Mouse (Mus musculus): ENCODE data around the gene Hacd2. TPM values are rescaled to one million over a fixed set of nuclear protein-coding genes. Genes with fewer than 3 reads are reported as not detected.

Hacd2 gene
- polyA plus RNA-seq, 1 experiment = 36.1 TPM

DNA sequence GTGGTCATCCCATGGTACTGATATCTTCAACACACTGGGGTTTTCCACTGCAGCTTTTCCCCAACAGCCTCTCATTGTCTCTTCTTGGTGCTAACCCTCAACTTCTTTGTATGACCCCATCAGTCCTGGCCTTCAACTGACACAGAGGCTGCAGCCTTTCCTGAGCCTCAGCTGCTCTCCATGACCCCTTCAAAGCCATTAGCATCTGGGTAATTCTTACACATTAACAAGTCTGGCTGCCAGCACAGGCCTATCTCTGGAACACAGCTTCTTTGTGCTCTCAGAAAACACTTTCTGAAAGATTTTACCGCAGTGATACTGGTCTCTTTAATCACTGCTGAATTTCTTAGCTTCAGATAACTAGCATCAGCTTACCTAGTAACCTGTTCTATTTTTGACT, 17.9 kb downstream of the Hacd2 start:
- TF ChIP-seq MYOD1 (IDR thresholded peaks at IDR 0.05; ENCODE audit: control insufficient read depth in 1 of 3, insufficient read length in 2 of 3, low read depth in 2 of 3) (no peak), MYOG (IDR thresholded peaks at IDR 0.05; ENCODE audit: control insufficient read depth in 1 of 3, insufficient read depth in 1 of 3, insufficient read length in 2 of 3, low read depth in 2 of 3) (no peak), POLR2AphosphoS2 (IDR thresholded peaks at IDR 0.05; ENCODE audit: insufficient read length, low read depth) (no peak), REST (IDR thresholded peaks at IDR 0.05; ENCODE audit: insufficient read depth, insufficient read length) (no peak), MAX (IDR thresholded peaks at IDR 0.05; ENCODE audit: low read depth) (no peak), SRF (IDR thresholded peaks at IDR 0.05; ENCODE audit: control insufficient read depth, insufficient read length, low read depth) (no peak), TCF3 (IDR thresholded peaks at IDR 0.05; ENCODE audit: insufficient read length, low read depth) (no peak), E2F4 (IDR thresholded peaks at IDR 0.05; ENCODE audit: insufficient read depth) (no peak), POLR2A (IDR thresholded peaks at IDR 0.05; ENCODE audit: insufficient read length, low read depth) (no peak), TCF12 (IDR thresholded peaks at IDR 0.05; ENCODE audit: insufficient read depth, poor library complexity, severe bottlenecking) (no peak), CEBPB (IDR thresholded peaks at IDR 0.05; ENCODE audit: insufficient read depth, poor library complexity, severe bottlenecking) (no peak), USF1 (IDR thresholded peaks at IDR 0.05; ENCODE audit: low read depth) (no peak)
- no peak overlapping the region for H3K4me2 ChIP-seq (ENCODE audit: low read depth)
- no peaks in the 10 kb centered on the region for H3K27me3 ChIP-seq (ENCODE audit: control insufficient read depth, insufficient read depth, insufficient read length)
- no peak overlapping the region for H3K4me3 ChIP-seq
- H3K79me2 ChIP-seq (ENCODE audit: control insufficient read depth, insufficient read depth) = no peaks in the 10 kb centered on the region
- H3K36me3 ChIP-seq (ENCODE audit: control insufficient read depth, insufficient read depth) = peaks cover 10% of the 10 kb centered on the region
- H3ac ChIP-seq (ENCODE audit: control insufficient read depth, insufficient read length) = no peak overlapping the region

DNA sequence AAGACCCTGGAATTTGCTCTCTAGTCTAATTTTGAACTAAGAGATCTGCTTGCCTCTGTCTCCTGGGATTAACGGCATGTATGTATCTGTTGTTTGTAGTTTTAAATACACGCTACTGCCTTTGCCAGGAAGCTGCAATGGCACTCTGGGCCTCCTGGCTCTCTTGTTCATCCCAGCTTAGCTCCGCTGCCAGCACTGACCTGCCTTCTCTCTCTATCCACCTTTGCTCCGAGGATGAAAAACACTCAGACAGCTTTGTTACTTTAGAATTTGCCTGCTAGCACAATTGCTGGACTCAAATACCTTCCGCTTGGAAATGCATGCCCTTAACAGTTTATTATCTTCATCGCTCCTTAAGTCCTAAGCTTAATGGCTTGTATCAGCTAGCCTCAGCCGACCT, 18.8 kb downstream of the Hacd2 start:
- TF ChIP-seq MAX (IDR thresholded peaks at IDR 0.05; ENCODE audit: low read depth) (no peak), E2F4 (IDR thresholded peaks at IDR 0.05; ENCODE audit: insufficient read depth) (no peak)
- H3ac ChIP-seq (ENCODE audit: control insufficient read depth, insufficient read length) = no peak overlapping the region
- H3K79me2 ChIP-seq (ENCODE audit: control insufficient read depth, insufficient read depth) = no peaks in the 10 kb centered on the region
- H3K36me3 ChIP-seq (ENCODE audit: control insufficient read depth, insufficient read depth) = peaks cover 10% of the 10 kb centered on the region
- H3K27me3 ChIP-seq (ENCODE audit: control insufficient read depth, insufficient read depth, insufficient read length) = no peaks in the 10 kb centered on the region
- no peak overlapping the region for H3K4me3 ChIP-seq
- no peak overlapping the region for H3K4me2 ChIP-seq (ENCODE audit: low read depth)

DNA sequence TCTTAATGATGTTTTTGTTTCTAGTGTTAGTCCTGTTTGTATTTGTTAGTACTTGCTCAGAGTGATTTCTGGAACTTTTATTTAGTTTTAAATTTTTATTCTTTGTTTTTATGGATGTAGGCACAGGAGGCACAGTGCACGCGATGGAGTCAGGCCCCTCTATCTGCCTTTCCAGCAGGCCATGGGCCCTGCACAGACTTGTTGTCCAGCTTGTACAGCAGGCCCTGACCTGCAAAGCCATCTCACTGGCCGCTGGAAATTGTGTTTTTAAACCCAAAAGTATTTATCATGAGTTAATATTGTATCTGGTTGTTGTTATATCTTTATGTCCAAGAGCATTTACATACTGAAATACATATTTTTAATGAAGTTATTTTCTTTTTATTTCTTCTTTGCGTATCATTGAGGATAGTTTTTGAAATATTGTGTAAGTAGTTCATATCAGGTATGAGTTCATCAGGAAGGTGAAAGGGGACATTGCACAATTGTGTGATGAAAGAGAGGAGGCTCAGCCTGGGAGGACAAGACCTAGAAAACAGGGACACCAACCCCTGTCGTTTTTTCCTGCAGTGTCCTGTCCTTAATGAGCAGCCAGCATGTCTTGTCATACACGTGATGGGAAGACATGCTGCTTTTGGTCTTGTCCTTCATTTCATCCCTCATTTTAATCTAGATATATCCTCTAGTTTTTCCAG, 24.0 kb downstream of the Hacd2 start:
- peaks cover 10% of the 10 kb centered on the region for H3K36me3 ChIP-seq (ENCODE audit: control insufficient read depth, insufficient read depth)
- H3ac ChIP-seq (ENCODE audit: control insufficient read depth, insufficient read length) = no peak overlapping the region
- H3K4me2 ChIP-seq (ENCODE audit: low read depth) = no peak overlapping the region
- no peak overlapping the region for H3K4me3 ChIP-seq
- no peaks in the 10 kb centered on the region for H3K79me2 ChIP-seq (ENCODE audit: control insufficient read depth, insufficient read depth)
- no peak for TF ChIP-seq REST (IDR thresholded peaks at IDR 0.05; ENCODE audit: insufficient read depth, insufficient read length)
- no peak for TF ChIP-seq POLR2AphosphoS2 (IDR thresholded peaks at IDR 0.05; ENCODE audit: insufficient read length, low read depth)
- no peak for TF ChIP-seq MYOD1 (IDR thresholded peaks at IDR 0.05; ENCODE audit: control insufficient read depth in 1 of 3, insufficient read length in 2 of 3, low read depth in 2 of 3)
- no peak for TF ChIP-seq MYOG (IDR thresholded peaks at IDR 0.05; ENCODE audit: control insufficient read depth in 1 of 3, insufficient read depth in 1 of 3, insufficient read length in 2 of 3, low read depth in 2 of 3)
- TF ChIP-seq SRF (IDR thresholded peaks at IDR 0.05; ENCODE audit: control insufficient read depth, insufficient read length, low read depth) = no peak
- TF ChIP-seq E2F4 (IDR thresholded peaks at IDR 0.05; ENCODE audit: insufficient read depth) = no peak
- no peak for TF ChIP-seq POLR2A (IDR thresholded peaks at IDR 0.05; ENCODE audit: insufficient read length, low read depth)
- no peak for TF ChIP-seq CEBPB (IDR thresholded peaks at IDR 0.05; ENCODE audit: insufficient read depth, poor library complexity, severe bottlenecking)
- TF ChIP-seq MAX (IDR thresholded peaks at IDR 0.05; ENCODE audit: low read depth) = no peak
- TF ChIP-seq USF1 (IDR thresholded peaks at IDR 0.05; ENCODE audit: low read depth) = no peak
- TF ChIP-seq TCF12 (IDR thresholded peaks at IDR 0.05; ENCODE audit: insufficient read depth, poor library complexity, severe bottlenecking) = no peak
- no peak for TF ChIP-seq TCF3 (IDR thresholded peaks at IDR 0.05; ENCODE audit: insufficient read length, low read depth)
- H3K27me3 ChIP-seq (ENCODE audit: control insufficient read depth, insufficient read depth, insufficient read length) = no peaks in the 10 kb centered on the region

- TF ChIP-seq POLR2AphosphoS2 (IDR thresholded peaks at IDR 0.05; ENCODE audit: insufficient read length, low read depth) (no peak), E2F4 (IDR thresholded peaks at IDR 0.05; ENCODE audit: insufficient read depth) (no peak), TCF3 (IDR thresholded peaks at IDR 0.05; ENCODE audit: insufficient read length, low read depth) (no peak), REST (IDR thresholded peaks at IDR 0.05; ENCODE audit: insufficient read depth, insufficient read length) (no peak), SRF (IDR thresholded peaks at IDR 0.05; ENCODE audit: control insufficient read depth, insufficient read length, low read depth) (no peak), MYOG (IDR thresholded peaks at IDR 0.05; ENCODE audit: control insufficient read depth in 1 of 3, insufficient read depth in 1 of 3, insufficient read length in 2 of 3, low read depth in 2 of 3) (no peak), MAX (IDR thresholded peaks at IDR 0.05; ENCODE audit: low read depth) (no peak), USF1 (IDR thresholded peaks at IDR 0.05; ENCODE audit: low read depth) (no peak), MYOD1 (IDR thresholded peaks at IDR 0.05; ENCODE audit: control insufficient read depth in 1 of 3, insufficient read length in 2 of 3, low read depth in 2 of 3) (no peak), CEBPB (IDR thresholded peaks at IDR 0.05; ENCODE audit: insufficient read depth, poor library complexity, severe bottlenecking) (no peak), POLR2A (IDR thresholded peaks at IDR 0.05; ENCODE audit: insufficient read length, low read depth) (no peak), TCF12 (IDR thresholded peaks at IDR 0.05; ENCODE audit: insufficient read depth, poor library complexity, severe bottlenecking) (no peak)
- Histone ChIP-seq H3ac (ENCODE audit: control insufficient read depth, insufficient read length) (no peak overlapping the region), H3K4me2 (ENCODE audit: low read depth) (no peak overlapping the region), H3K27me3 (ENCODE audit: control insufficient read depth, insufficient read depth, insufficient read length) (no peaks in the 10 kb centered on the region), H3K36me3 (ENCODE audit: control insufficient read depth, insufficient read depth) (peaks cover 9% of the 10 kb centered on the region), H3K4me3 (no peak overlapping the region), H3K79me2 (ENCODE audit: control insufficient read depth, insufficient read depth) (no peaks in the 10 kb centered on the region)
Observed at GRCm38 (mm10) chr16:35047272-35047969, 25.2 kb downstream of the Hacd2 start.
